Mouse (Mus musculus) forebrain, embryonic 14.5 days (tissue): ENCODE results near the gene Rgs16. TPM values are rescaled to one million over a fixed set of nuclear protein-coding genes. Genes with fewer than 3 reads are reported as not detected.

ENCODE experiments used
- ATAC-seq: fragments of 200-750 bp; cut with Nextera tagmentation; 2 replicates; pipeline ENCODE4 v1.8.0; 2017; ENCODE audit warnings: mild to moderate bottlenecking, moderate library complexity
- DNase-seq: peaks from one replicate; pipeline ENCODE4 v3.0.0-alpha.2; 2015; ENCODE audit warnings: low spot score
- H3K27ac ChIP-seq: fragments of 300-500 bp; sonication (generic); 2 replicates; pipeline ENCODE4 v1.5.1; 2014; ENCODE audit warnings: low read depth, mild to moderate bottlenecking, control low read depth, low read length, moderate library complexity
- H3K27me3 ChIP-seq: fragments of 300-500 bp; sonication (generic); replicated peaks from 2 replicates; pipeline ENCODE4 v1.6.1; 2014; ENCODE audit warnings: low read length, control low read depth, mixed read lengths; ENCODE audit not compliant: control insufficient read depth, insufficient read depth
- H3K36me3 ChIP-seq: fragments of 300-500 bp; sonication (generic); 2 replicates; pipeline ENCODE4 v1.6.1; 2014; ENCODE audit warnings: low read length, control low read depth; ENCODE audit not compliant: control insufficient read depth, insufficient read depth
- H3K4me1 ChIP-seq: fragments of 300-500 bp; sonication (generic); 2 replicates; pipeline ENCODE4 v1.6.1; 2014; ENCODE audit warnings: antibody characterized with exemption, low read length, control low read depth; ENCODE audit not compliant: control insufficient read depth, insufficient read depth
- H3K4me2 ChIP-seq: fragments of 300-500 bp; sonication (generic); 2 replicates; pipeline ENCODE4 v1.6.1; 2014; ENCODE audit warnings: mild to moderate bottlenecking, control low read depth, low read length
- H3K4me3 ChIP-seq: fragments of 300-500 bp; sonication (generic); 2 replicates; pipeline ENCODE4 v1.5.1; 2014; ENCODE audit warnings: low read depth, low read length, control low read depth
- H3K9ac ChIP-seq: fragments of 300-500 bp; sonication (generic); 2 replicates; pipeline ENCODE4 v1.6.1; 2014; ENCODE audit warnings: mild to moderate bottlenecking, low read length, control low read depth, moderate library complexity
- H3K9me3 ChIP-seq: fragments of 300-500 bp; sonication (generic); replicated peaks from 2 replicates; pipeline ENCODE4 v1.6.1; 2016; ENCODE audit warnings: low read length, control low read depth, mixed read lengths; ENCODE audit not compliant: control insufficient read depth
- WGBS: fragments of 180-500 bp; shearing (Covaris S2); extraction: QIAGEN DNeasy Blood & Tissue Kit; methylation state at CpG from one replicate; pipeline ENCODE4 v1.1.7; 2014; 5-methylcytosine and 5-hydroxymethylcytosine counted together
- polyA plus RNA-seq: library from polyadenylated mRNA; unstranded; fragments of >200 nt; fragmentation: Nextera tagmentation; extraction: Ambion mirVana; gene quantifications from 2 replicates; pipeline ENCODE4 v1.2.1, GENCODE M21; 2014

Rgs16 gene
- 20.0 and 22.9 TPM in 2 replicates for polyA plus RNA-seq

- H3K27me3 ChIP-seq: no peaks in the 10 kb centered on the region
- H3K9ac ChIP-seq: peak within 1 kb of the TSS; percentile 70
- H3K4me3 ChIP-seq: peak within 1 kb of the TSS; percentile 50
- WGBS: 0% methylated on average over 27 of the region's 28 CpGs
- no peaks in the 10 kb centered on the region for H3K9me3 ChIP-seq
- H3K4me1 ChIP-seq: peaks cover 19% of the 10 kb centered on the region
- ATAC-seq: peak; percentile 83
- H3K36me3 ChIP-seq: peaks cover 16% of the 10 kb centered on the region
- peak; percentile 89 for DNase-seq
- H3K4me2 ChIP-seq: peak within 1 kb of the TSS; percentile 74
- no peak within 1 kb of the TSS for H3K27ac ChIP-seq
Observed at GRCm38 (mm10) chr1:153740145-153740544, at the start of gene Rgs16. Gene Rgs16 (plus strand): TSS chr1:153740349.

DNA sequence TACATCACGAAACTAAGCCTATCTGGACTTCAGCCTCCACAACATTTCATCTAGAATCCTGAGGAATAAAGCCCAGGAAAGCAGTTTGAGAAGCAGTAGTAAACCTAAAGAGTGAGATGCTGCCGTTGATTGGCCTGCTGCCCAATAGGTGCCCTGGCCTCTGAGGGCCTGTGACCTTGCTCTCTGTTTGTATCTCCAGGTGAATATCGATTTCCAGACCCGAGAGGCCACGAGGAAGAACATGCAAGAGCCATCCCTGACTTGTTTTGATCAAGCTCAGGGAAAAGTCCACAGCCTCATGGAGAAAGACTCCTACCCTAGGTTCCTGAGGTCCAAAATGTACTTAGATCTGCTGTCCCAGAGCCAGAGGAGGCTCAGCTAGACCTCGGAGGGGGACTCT, 47.6 kb upstream of the Rgs16 start:
- Histone ChIP-seq H3K9me3 (no peaks in the 10 kb centered on the region), H3K9ac (no peak overlapping the region), H3K27me3 (no peaks in the 10 kb centered on the region), H3K4me1 (no peaks in the 10 kb centered on the region), H3K36me3 (no peaks in the 10 kb centered on the region), H3K27ac (no peak overlapping the region), H3K4me3 (no peak overlapping the region), H3K4me2 (no peak overlapping the region)
- 87% methylated on average over 6 of the region's 6 CpGs for WGBS
- no peak for ATAC-seq
- no peak for DNase-seq

GRCm38 (mm10) chr1:153694372-153695120, 45.6 kb upstream of the Rgs16 start:
- ATAC-seq (no peak), DNase-seq (no peak)
- H3K4me3 ChIP-seq: no peak overlapping the region
- H3K27me3 ChIP-seq: no peaks in the 10 kb centered on the region
- 88% methylated on average over 6 of the region's 6 CpGs for WGBS
- no peak overlapping the region for H3K4me2 ChIP-seq
- H3K27ac ChIP-seq: no peak overlapping the region
- no peaks in the 10 kb centered on the region for H3K9me3 ChIP-seq
- H3K9ac ChIP-seq: no peak overlapping the region
- no peaks in the 10 kb centered on the region for H3K36me3 ChIP-seq
- H3K4me1 ChIP-seq: no peaks in the 10 kb centered on the region

DNA sequence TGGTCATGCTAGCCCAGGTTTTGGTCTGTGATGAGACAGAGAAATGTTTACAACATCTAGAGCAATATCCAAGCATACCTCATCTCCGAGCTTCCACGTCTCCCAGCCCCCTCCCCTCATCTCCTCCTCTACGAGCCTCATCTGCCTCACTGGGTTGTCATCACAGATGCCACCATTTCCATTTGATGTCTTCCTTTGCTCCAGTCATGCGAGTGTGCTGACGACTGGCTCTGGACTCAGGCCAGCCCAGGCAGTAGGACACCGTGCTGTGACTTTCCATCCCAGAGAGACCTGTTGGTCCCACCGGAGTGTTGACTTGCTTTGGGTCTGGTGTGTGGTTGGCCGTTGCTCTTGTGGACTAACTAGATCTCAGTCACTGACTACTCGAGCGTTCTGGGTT, 44.8 kb upstream of the Rgs16 start:
- ATAC-seq: no peak
- no peak overlapping the region for H3K27ac ChIP-seq
- H3K9me3 ChIP-seq: no peaks in the 10 kb centered on the region
- H3K36me3 ChIP-seq: no peaks in the 10 kb centered on the region
- H3K4me2 ChIP-seq: no peak overlapping the region
- no peak overlapping the region for H3K9ac ChIP-seq
- no peak for DNase-seq
- H3K4me3 ChIP-seq: no peak overlapping the region
- H3K27me3 ChIP-seq: no peaks in the 10 kb centered on the region
- 94% methylated on average over 10 of the region's 10 CpGs for WGBS
- no peaks in the 10 kb centered on the region for H3K4me1 ChIP-seq

DNA sequence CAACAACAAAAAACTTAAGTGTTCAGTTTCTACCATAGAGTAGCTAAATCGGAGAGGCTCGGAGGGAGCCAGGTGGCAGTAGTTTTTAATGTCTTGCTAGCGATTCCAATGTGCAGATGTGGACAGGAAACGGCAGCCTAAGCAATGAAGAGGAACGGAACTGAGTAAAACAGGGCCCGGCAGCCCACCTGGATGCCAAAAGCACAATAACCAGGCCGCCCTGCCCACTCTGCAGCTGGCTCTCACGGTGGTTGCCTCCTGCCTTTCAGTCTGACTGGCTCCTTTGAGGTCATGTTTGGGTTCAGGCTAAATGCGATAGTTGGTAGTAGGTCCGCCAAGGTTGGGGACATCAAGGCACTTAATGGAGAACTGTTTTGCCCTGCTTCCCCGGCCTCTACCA, 44.1 kb upstream of the Rgs16 start:
- WGBS: 95% methylated on average over 11 of the region's 11 CpGs
- Histone ChIP-seq H3K9ac (no peak overlapping the region), H3K27me3 (no peaks in the 10 kb centered on the region), H3K4me3 (no peak overlapping the region), H3K36me3 (no peaks in the 10 kb centered on the region), H3K4me1 (no peaks in the 10 kb centered on the region), H3K27ac (no peak overlapping the region), H3K4me2 (no peak overlapping the region), H3K9me3 (no peaks in the 10 kb centered on the region)
- ATAC-seq (no peak), DNase-seq (no peak)

DNA sequence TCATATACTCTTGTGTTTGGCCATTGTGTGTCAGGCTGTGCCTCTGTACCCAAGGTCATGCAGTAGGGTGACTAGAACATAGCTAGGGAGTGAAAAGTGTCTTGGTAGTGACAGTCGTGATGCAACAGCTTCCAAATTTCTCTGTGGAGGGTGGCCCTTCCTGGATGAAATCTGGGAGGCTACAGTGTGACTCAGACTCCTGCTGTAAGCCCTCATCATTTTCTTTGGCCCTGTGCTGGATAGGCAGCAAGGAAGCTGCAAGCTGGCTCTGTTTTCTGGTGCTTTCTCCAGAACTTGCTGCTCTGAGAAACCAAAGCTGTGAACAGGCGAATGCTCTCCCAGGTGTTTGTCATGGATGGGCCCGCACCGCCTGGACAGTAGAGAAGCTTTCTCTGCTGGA, 43.6 kb upstream of the Rgs16 start:
- Histone ChIP-seq H3K36me3 (no peaks in the 10 kb centered on the region), H3K9me3 (no peaks in the 10 kb centered on the region), H3K9ac (no peak overlapping the region), H3K27me3 (no peaks in the 10 kb centered on the region), H3K4me3 (no peak overlapping the region), H3K4me2 (no peak overlapping the region), H3K27ac (no peak overlapping the region), H3K4me1 (no peaks in the 10 kb centered on the region)
- DNase-seq (no peak), ATAC-seq (no peak)
- WGBS: 93% methylated on average over 4 of the region's 4 CpGs

GRCm38 (mm10) chr1:153697581-153698251, 42.4 kb upstream of the Rgs16 start:
- Histone ChIP-seq H3K27me3 (no peaks in the 10 kb centered on the region), H3K4me2 (no peak overlapping the region), H3K9ac (no peak overlapping the region), H3K4me1 (peaks cover 2% of the 10 kb centered on the region; the same call in 1 of the 2 replicates), H3K9me3 (no peaks in the 10 kb centered on the region), H3K27ac (no peak overlapping the region), H3K4me3 (no peak overlapping the region), H3K36me3 (no peaks in the 10 kb centered on the region)
- 64% methylated on average over 16 of the region's 16 CpGs for WGBS
- ATAC-seq (peak; percentile 30; the same call in 1 of the 2 replicates), DNase-seq (no peak)

- Histone ChIP-seq H3K9me3 (no peaks in the 10 kb centered on the region), H3K4me3 (no peak overlapping the region), H3K4me1 (peaks cover 8% of the 10 kb centered on the region), H3K36me3 (no peaks in the 10 kb centered on the region), H3K9ac (no peak overlapping the region), H3K27me3 (no peaks in the 10 kb centered on the region), H3K4me2 (no peak overlapping the region), H3K27ac (no peak overlapping the region)
- WGBS: 85% methylated on average over 7 of the region's 7 CpGs
- DNase-seq (no peak), ATAC-seq (no peak)
Observed at GRCm38 (mm10) chr1:153698311-153699084, 41.7 kb upstream of the Rgs16 start.
